Mouse (Mus musculus) heart, adult 2 months (tissue): ENCODE results near the gene Klhdc7b. TPM values are rescaled to one million over a fixed set of nuclear protein-coding genes. Genes with fewer than 3 reads are reported as not detected.

ENCODE experiments used
- DNase-seq, 2 experiments: peaks; one replicate each; pipeline ENCODE4 v3.0.0; 2021
- H3K27ac ChIP-seq: fragments of 200-600 bp; 2 replicates; pipeline ENCODE4 v1.8.1; 2022
- H3K27me3 ChIP-seq: fragments of 200-500 bp; 2 replicates; pipeline ENCODE4 v1.6.1; 2012; ENCODE audit warnings: mild to moderate bottlenecking, low read length, inconsistent platforms, mixed read lengths; ENCODE audit not compliant: control insufficient read depth, insufficient read depth
- H3K36me3 ChIP-seq: fragments of 200-500 bp; 2 replicates; pipeline ENCODE4 v1.6.1; 2012; ENCODE audit warnings: low read length, inconsistent platforms; ENCODE audit not compliant: control insufficient read depth, insufficient read depth
- H3K4me1 ChIP-seq: fragments of 200-500 bp; 2 replicates; pipeline ENCODE4 v1.6.1; 2011; ENCODE audit warnings: low read length; ENCODE audit not compliant: control insufficient read depth, insufficient read depth
- H3K4me3 ChIP-seq: fragments of 200-600 bp; 2 replicates; pipeline ENCODE4 v1.8.1; 2022
- H3K79me2 ChIP-seq: fragments of 200-500 bp; replicated peaks from 2 replicates; pipeline ENCODE4 v1.6.1; 2012; ENCODE audit warnings: mild to moderate bottlenecking, inconsistent platforms, low read length, moderate library complexity, mixed read lengths; ENCODE audit not compliant: control insufficient read depth, insufficient read depth
- H3K9ac ChIP-seq: fragments of 200-500 bp; 2 replicates; pipeline ENCODE4 v1.6.1; 2012; ENCODE audit warnings: low read depth, mild to moderate bottlenecking, control low read depth, inconsistent platforms, low read length, mixed read lengths
- CTCF ChIP-seq: fragments of 200-600 bp; IDR thresholded peaks from 2 replicates; pipeline ENCODE4 v1.8.1; 2022; ENCODE audit warnings: antibody characterized with exemption, mild to moderate bottlenecking, moderate library complexity
- EP300 ChIP-seq: fragments of 200-500 bp; IDR thresholded peaks from 2 replicates; pipeline ENCODE4 v1.6.1; 2011; ENCODE audit warnings: low read depth, low read length, control low read depth; ENCODE audit not compliant: insufficient read depth
- POLR2A ChIP-seq: fragments of 200-500 bp; IDR thresholded peaks from 2 replicates; pipeline ENCODE4 v1.6.1; 2011; ENCODE audit warnings: mild to moderate bottlenecking, low read depth, low read length, control low read depth; ENCODE audit not compliant: insufficient read depth
- WGBS: fragments of 180-500 bp; shearing (Covaris S2); methylation state at CpG from one replicate; pipeline ENCODE4 v1.1.7; 2018; 5-methylcytosine and 5-hydroxymethylcytosine counted together
- intact Hi-C: fragments of 180-260 bp; cut with DNase I; formaldehyde crosslinking; loops from one replicate; pipeline ENCODE4 v1.15.1; 2025
- polyA plus RNA-seq: library from polyadenylated mRNA; depleted of rRNA; stranded (reverse); fragments of >200 nt; gene quantifications from 2 replicates; pipeline ENCODE4 v1.2.3, GENCODE M21; 2012; rRNA removed
- total RNA-seq, 2 experiments: library from RNA; stranded (reverse); gene quantifications; 2 replicates each; pipeline ENCODE4 v1.2.3; 2021

Klhdc7b gene
- total and polyA plus RNA-seq, 3 experiments = not detected

DNA sequence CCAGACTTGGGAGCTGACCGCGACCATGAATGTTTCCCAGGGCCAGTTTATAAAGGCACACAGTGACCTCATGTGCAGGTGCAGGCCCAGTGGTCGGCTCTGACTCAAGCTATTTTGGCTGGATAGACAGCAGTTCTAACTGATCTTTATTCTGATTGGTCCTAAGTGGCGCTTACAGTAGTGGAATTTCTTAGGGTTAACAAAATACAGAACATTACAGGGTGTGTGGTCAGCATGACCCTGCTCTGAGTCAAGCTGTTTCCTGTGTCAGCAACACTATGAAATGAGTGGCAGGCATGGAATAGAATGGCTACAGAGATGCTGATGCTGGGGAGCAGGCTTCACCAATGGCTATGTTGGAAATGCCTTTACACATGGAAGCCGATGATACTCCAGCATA lies 51.2 kb downstream of the Klhdc7b start:
- Histone ChIP-seq H3K4me1 (no peaks in the 10 kb centered on the region), H3K4me3 (no peak overlapping the region), H3K9ac (no peak overlapping the region), H3K27ac (no peak overlapping the region), H3K36me3 (no peaks in the 10 kb centered on the region), H3K79me2 (no peaks in the 10 kb centered on the region), H3K27me3 (no peaks in the 10 kb centered on the region)
- 82% methylated on average over 5 of the region's 5 CpGs for WGBS
- TF ChIP-seq POLR2A (no peak), EP300 (no peak), CTCF (no peak)
- intact Hi-C loops = no loop called here
- no peak for DNase-seq

Other genes with a start within 250 kb of the Klhdc7b start
- 10 to 100 TPM; 20.7 to 21.1 TPM for gene Mapk12, start 244.2 kb upstream of the Klhdc7b start, total RNA-seq
- 30.5 and 43.2 TPM in 2 replicates for gene Mapk12, start 244.2 kb upstream of the Klhdc7b start, polyA plus RNA-seq
- gene Mapk11, start 235.3 kb upstream of the Klhdc7b start, total RNA-seq = 1 to 10 TPM; 1.9 to 2.0 TPM
- 4.7 and 5.2 TPM in 2 replicates for gene Mapk11, start 235.3 kb upstream of the Klhdc7b start, polyA plus RNA-seq
- 10 to 100 TPM; 75.7 to 93.5 TPM for gene Plxnb2, start 204.1 kb upstream of the Klhdc7b start, total RNA-seq
- 92.3 and 121 TPM in 2 replicates for gene Plxnb2, start 204.1 kb upstream of the Klhdc7b start, polyA plus RNA-seq
- gene Dennd6b, start 188.4 kb upstream of the Klhdc7b start, total RNA-seq = 1 to 10 TPM; 8.4 to 9.1 TPM
- 24.0 and 27.7 TPM in 2 replicates for gene Dennd6b, start 188.4 kb upstream of the Klhdc7b start, polyA plus RNA-seq
- 10 to 100 TPM; 66.7 to 79.0 TPM for gene Ppp6r2, start 173.4 kb upstream of the Klhdc7b start, total RNA-seq
- gene Ppp6r2, start 173.4 kb upstream of the Klhdc7b start, polyA plus RNA-seq = 73.2 and 107 TPM in 2 replicates
- 10 to 100 TPM; 61.3 to 63.6 TPM for gene Sbf1, start 69.6 kb upstream of the Klhdc7b start, total RNA-seq
- gene Sbf1, start 69.6 kb upstream of the Klhdc7b start, polyA plus RNA-seq = 116 and 150 TPM in 2 replicates
- gene Adm2, start 62.2 kb upstream of the Klhdc7b start, total RNA-seq = not detected
- gene Adm2, start 62.2 kb upstream of the Klhdc7b start, polyA plus RNA-seq = not detected in 2 replicates
- not detected for gene Miox, start 50.5 kb upstream of the Klhdc7b start, total RNA-seq
- not detected in 2 replicates for gene Miox, start 50.5 kb upstream of the Klhdc7b start, polyA plus RNA-seq
- 10 to 100 TPM; 25.7 to 26.1 TPM for gene Lmf2, start 29.3 kb upstream of the Klhdc7b start, total RNA-seq
- gene Lmf2, start 29.3 kb upstream of the Klhdc7b start, polyA plus RNA-seq = 32.9 and 33.3 TPM in 2 replicates
- 10 to 100 TPM; 49.3 to 55.7 TPM for gene Ncaph2, start 29.2 kb upstream of the Klhdc7b start, total RNA-seq
- gene Ncaph2, start 29.2 kb upstream of the Klhdc7b start, polyA plus RNA-seq = 69.9 and 70.0 TPM in 2 replicates
- 10 to 100 TPM; 25.1 to 29.4 TPM for gene Sco2, start 11.1 kb upstream of the Klhdc7b start, total RNA-seq
- gene Sco2, start 11.1 kb upstream of the Klhdc7b start, polyA plus RNA-seq = 35.6 and 40.7 TPM in 2 replicates
- gene Tymp, start 7.9 kb upstream of the Klhdc7b start, total RNA-seq = under 1 TPM; 0.18 to 0.47 TPM
- 1.1 and 1.8 TPM in 2 replicates for gene Tymp, start 7.9 kb upstream of the Klhdc7b start, polyA plus RNA-seq
- gene Odf3b, start 5.6 kb upstream of the Klhdc7b start, total RNA-seq = under 1 TPM; 0.91 to 0.94 TPM
- 3.6 and 9.1 TPM in 2 replicates for gene Odf3b, start 5.6 kb upstream of the Klhdc7b start, polyA plus RNA-seq
- gene Syce3, start 25.6 kb downstream of the Klhdc7b start, total RNA-seq = not detected
- not detected in 2 replicates for gene Syce3, start 25.6 kb downstream of the Klhdc7b start, polyA plus RNA-seq
- gene Cpt1b, start 40.9 kb downstream of the Klhdc7b start, total RNA-seq = 100 to 1,000 TPM; 565 to 584 TPM
- gene Cpt1b, start 40.9 kb downstream of the Klhdc7b start, polyA plus RNA-seq = 786 and 953 TPM in 2 replicates
- gene C730034F03Rik, start 44.7 kb downstream of the Klhdc7b start, total RNA-seq = 1 to 10 TPM; 1.2 TPM
- 1.0 and 1.1 TPM in 2 replicates for gene C730034F03Rik, start 44.7 kb downstream of the Klhdc7b start, polyA plus RNA-seq
- 1 to 10 TPM; 5.5 to 9.5 TPM for gene Gm44502, start 44.8 kb downstream of the Klhdc7b start, total RNA-seq
- 2.1 and 2.5 TPM in 2 replicates for gene Gm44502, start 44.8 kb downstream of the Klhdc7b start, polyA plus RNA-seq
- 10 to 100 TPM; 46.8 to 48.2 TPM for gene Chkb, start 45.0 kb downstream of the Klhdc7b start, total RNA-seq
- 81.3 and 91.7 TPM in 2 replicates for gene Chkb, start 45.0 kb downstream of the Klhdc7b start, polyA plus RNA-seq
- under 1 TPM in 1 of 2 experiments, not detected in 1; 0.16 TPM for gene Mapk8ip2, start 69.0 kb downstream of the Klhdc7b start, total RNA-seq
- gene Mapk8ip2, start 69.0 kb downstream of the Klhdc7b start, polyA plus RNA-seq = 0.18 and 0.29 TPM in 2 replicates
- gene Arsa, start 92.5 kb downstream of the Klhdc7b start, total RNA-seq = 10 to 100 TPM; 11.1 to 13.5 TPM
- gene Arsa, start 92.5 kb downstream of the Klhdc7b start, polyA plus RNA-seq = 19.5 and 22.1 TPM in 2 replicates
- 10 to 100 TPM; 44.3 to 52.2 TPM for gene Shank3, start 114.7 kb downstream of the Klhdc7b start, total RNA-seq
- gene Shank3, start 114.7 kb downstream of the Klhdc7b start, polyA plus RNA-seq = 29.6 and 31.0 TPM in 2 replicates
- gene Acr, start 183.4 kb downstream of the Klhdc7b start, total RNA-seq = under 1 TPM in 1 of 2 experiments, not detected in 1; 0.57 TPM
- 1.4 and 1.6 TPM in 2 replicates for gene Acr, start 183.4 kb downstream of the Klhdc7b start, polyA plus RNA-seq
- gene Rabl2, start 207.0 kb downstream of the Klhdc7b start, total RNA-seq = 1 to 10 TPM; 3.7 to 4.2 TPM
- gene Rabl2, start 207.0 kb downstream of the Klhdc7b start, polyA plus RNA-seq = 5.2 and 11.0 TPM in 2 replicates